Mouse (Mus musculus) frontal cortex, adult 2 months (tissue): ENCODE measurements around the gene Dmpk. TPM values are rescaled to one million over a fixed set of nuclear protein-coding genes. Genes with fewer than 3 reads are reported as not detected.
A peak's percentile ranks its signal among the peaks of the same experiment; 100 is the strongest.

Source experiments
- DNase-seq, 2 experiments: peaks; one replicate each; pipeline ENCODE4 v3.0.0; 2022; ENCODE audit warnings: low spot score in 1 of 2; ENCODE audit errors: extremely low spot score in 1 of 2
- polyA plus RNA-seq: library from polyadenylated mRNA; depleted of rRNA; stranded (reverse); fragments of >200 nt; gene quantifications from 2 replicates; pipeline ENCODE4 v1.2.3, GENCODE M21; 2012

The Dmpk gene
- polyA plus RNA-seq, 1 experiment, result 50.3 TPM

GRCm38 (mm10) chr7:19075231-19075630, 8.4 kb upstream of the Dmpk start:
- no peak for DNase-seq

DNA sequence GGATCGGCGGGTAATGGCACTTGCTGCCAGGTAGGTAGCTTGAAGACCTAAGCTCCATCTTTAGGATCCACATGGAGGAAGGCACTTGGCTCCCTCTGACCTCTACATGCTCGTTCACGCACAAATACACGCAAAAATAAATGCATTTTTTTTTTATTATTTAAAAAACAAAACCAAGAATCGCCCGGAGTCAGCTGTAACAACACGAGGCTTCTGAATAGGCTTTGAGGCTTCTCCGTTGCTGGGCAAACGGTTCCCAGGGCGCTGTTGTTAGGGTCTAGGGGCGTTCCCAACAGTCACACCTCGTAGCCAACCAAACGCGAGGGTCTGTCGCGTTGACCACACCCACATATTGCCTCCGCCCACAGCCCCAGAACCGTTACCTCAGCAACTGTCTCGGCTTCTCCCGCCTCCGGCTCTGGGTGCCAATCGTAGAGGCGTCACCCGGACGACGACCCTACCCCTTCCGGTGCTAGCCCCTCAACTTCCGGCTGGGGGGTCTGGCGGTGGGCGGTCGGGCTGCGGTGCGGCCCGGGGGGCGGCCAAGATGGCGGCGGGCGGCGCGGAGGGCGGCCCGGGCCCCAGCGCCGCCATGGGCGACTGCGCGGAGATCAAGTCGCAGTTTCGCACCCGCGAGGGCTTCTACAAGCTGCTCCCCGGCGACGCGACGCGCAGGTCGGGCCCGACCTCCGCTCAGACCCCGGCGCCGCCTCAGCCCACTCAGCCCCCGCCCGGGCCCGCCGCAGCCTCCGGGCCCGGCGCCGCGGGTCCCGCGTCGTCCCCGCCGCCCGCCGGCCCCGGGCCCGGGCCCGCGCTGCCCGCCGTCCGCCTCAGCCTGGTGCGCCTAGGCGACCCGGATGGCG, 7.7 kb upstream of the Dmpk start, which contains the start of gene Dmwd:
Gene Dmwd (plus strand): TSS at position 505 of the 863 bp plus-strand sequence.
- DNase-seq, result peak; percentile 96 to 97

DNA sequence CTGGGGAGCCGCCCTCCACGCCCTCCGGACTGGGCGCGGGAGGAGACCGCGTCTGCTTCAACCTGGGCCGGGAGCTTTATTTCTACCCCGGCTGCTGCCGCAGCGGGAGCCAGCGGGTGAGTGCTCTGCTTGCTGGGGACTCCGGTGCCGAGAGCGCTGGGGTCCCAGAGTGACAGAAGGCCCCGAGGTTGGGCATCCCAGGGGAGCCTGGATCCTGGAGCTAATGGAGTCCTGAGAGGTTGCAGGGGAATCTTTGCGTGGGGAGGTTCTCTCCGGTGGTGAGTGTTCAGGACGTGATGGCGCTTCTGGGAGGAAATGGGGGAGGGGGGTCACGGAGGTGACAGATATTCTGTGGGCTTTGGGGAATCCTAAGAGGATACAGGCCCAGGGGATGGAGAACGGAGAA, 7.1 kb upstream of the Dmpk start:
- DNase-seq, result no peak

- no peak for DNase-seq
Measured at GRCm38 (mm10) chr7:19077761-19078160, 5.9 kb upstream of the Dmpk start.

DNA sequence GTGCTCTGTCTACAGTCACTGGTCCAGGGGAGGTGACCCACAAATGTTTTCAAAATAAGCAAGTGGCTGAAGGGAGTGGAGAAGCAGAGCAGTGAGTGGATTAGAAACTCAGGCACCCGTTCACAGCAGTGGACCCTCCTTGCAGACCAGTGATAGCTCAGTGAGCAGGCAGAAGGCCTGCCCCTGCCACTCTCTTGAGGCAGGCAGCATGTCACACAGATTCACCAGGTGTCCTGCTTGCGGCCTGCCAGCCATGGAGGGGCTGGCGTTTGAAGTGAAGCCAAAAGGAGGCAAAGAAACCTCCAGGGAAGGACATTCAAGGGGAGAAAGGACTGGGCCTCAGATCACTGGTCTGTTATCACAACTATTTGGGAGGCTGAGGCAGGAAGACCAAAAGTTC, 4.9 kb upstream of the Dmpk start:
- no peak for DNase-seq

- DNase-seq, result no peak
Measured at GRCm38 (mm10) chr7:19080451-19080950, 3.1 kb upstream of the Dmpk start.

DNA sequence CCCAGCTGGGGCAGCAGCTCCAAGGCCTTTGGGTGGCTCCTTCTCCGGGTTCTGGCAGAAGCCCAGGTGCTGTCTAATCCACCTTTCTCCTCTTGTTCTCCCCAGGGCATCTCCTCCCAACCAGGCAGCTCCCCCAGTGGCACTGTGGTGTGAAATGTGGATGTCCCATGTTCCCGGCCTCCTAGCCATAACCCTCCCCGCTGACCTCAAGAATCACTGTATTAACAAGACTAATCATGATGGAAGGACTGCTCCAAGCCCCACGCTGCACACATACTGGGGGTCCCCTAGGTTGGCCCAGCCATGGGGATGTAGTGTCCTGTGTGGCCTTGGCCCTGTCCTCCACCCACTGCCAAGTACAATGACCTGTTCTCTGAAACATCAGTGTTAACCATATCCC, 1.5 kb upstream of the Dmpk start:
- DNase-seq, result no peak

GRCm38 (mm10) chr7:19083096-19083495, 553 bp upstream of the Dmpk start:
- no peak for DNase-seq

- no peak for DNase-seq
Measured at GRCm38 (mm10) chr7:19084277-19084771, 675 bp downstream of the Dmpk start.

DNA sequence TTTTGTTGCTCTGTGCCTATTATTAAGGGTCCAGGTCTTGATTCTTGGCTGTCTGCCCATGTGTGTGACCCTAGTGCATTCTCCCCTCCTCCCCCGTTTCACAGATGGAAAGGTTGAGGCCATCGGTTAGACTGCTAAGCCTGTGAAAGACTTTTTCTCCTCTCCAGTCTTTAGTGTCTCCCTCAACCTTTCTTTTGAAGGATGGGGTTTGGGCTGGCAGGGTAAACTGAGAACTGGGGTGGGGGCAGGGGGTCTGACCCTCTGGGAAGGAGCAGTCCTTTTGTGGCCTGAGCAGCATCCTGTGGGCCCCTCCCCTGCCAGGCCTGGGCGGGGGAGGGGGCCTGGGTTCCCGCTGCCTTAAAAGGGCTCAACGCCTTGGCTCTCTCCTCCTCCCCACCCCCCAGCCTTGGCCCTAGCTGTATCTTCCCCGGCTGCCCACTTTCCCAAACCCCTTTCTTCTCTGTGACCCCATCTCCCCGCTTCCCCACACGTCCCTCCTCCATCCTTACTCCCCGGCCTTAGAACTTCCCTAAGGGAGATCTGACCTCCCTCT, 1.3 kb downstream of the Dmpk start:
- DNase-seq, result no peak

- DNase-seq, result no peak
Measured at GRCm38 (mm10) chr7:19085495-19085894, 1.8 kb downstream of the Dmpk start.

GRCm38 (mm10) chr7:19086042-19086441, 2.4 kb downstream of the Dmpk start:
- DNase-seq, result no peak

- DNase-seq, result no peak
Measured at GRCm38 (mm10) chr7:19086760-19087159, 3.1 kb downstream of the Dmpk start.

- DNase-seq, result peak in 1 of 2 experiments; percentile 63
Measured at GRCm38 (mm10) chr7:19088813-19089212, 5.2 kb downstream of the Dmpk start.

DNA sequence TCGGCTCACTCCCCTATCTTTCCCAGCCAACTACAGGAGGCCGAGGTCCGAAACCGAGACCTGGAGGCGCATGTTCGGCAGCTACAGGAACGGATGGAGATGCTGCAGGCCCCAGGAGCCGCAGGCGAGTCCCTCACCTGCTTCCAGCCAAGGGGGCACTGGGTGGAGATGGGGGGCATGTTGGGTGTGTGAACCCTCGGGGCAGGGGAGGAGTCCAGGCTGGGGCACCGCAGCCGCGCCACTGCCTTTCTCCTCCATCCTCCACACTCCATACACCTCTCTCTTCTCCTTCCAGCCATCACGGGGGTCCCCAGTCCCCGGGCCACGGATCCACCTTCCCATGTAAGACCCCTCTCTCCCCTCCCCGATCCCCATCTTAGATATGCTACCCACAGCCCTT, 8.3 kb downstream of the Dmpk start:
- no peak for DNase-seq

DNA sequence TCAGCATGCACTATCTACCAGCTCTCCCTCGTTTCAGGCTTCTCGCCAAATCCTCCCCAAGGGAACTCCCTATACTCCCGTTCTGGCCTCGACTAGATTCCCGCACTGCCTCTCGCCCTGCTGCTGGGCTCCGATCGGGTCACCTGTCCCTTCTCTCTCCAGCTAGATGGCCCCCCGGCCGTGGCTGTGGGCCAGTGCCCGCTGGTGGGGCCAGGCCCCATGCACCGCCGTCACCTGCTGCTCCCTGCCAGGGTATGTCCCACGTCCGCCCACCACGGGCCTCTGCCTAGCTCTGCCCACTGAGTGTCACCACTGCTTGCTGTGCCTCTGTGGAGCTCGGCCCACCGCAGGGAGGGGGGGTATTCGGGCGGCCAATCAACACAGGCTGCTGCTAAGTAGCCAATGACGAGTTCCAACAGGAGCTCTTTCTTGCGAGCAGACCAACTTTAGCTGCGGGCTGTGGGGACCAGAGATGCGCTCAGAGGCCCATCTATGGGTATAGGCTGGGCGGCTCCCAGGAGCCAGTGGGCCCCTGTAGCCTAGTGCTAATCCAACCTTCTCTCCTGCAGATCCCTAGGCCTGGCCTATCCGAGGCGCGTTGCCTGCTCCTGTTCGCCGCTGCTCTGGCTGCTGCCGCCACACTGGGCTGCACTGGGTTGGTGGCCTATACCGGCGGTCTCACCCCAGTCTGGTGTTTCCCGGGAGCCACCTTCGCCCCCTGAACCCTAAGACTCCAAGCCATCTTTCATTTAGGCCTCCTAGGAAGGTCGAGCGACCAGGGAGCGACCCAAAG, 8.9 kb downstream of the Dmpk start:
- no peak for DNase-seq

DNA sequence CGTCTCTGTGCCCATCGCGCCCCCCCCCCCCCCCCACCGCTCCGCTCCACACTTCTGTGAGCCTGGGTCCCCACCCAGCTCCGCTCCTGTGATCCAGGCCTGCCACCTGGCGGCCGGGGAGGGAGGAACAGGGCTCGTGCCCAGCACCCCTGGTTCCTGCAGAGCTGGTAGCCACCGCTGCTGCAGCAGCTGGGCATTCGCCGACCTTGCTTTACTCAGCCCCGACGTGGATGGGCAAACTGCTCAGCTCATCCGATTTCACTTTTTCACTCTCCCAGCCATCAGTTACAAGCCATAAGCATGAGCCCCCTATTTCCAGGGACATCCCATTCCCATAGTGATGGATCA, 9.5 kb downstream of the Dmpk start:
- peak in 1 of 2 experiments; percentile 81 for DNase-seq

- peak; percentile 59 to 85 for DNase-seq
Measured at GRCm38 (mm10) chr7:19093537-19094385, 10.1 kb downstream of the Dmpk start.

DNA sequence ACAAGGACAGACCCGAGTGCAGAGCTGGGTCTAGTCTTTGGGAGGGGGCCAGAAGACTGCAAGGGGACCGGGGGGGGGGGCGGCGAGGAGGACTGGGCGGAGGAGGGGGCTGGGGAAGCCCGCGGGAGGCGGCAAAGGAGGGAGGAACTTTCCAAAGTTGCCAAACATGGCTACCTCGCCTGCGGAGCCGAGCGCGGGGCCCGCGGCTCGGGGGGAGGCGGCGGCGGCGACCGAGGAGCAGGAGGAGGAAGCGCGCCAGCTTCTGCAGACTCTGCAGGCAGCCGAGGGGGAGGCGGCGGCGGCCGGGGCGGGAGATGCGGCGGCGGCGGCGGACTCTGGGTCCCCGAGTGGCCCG, 10.8 kb downstream of the Dmpk start, which contains the start of gene Six5:
Gene Six5 (plus strand): TSS at position 124 of the 355 bp plus-strand sequence.
- no peak for DNase-seq
